Mouse (Mus musculus) spleen, postnatal 0 days (tissue): Measurements from ENCODE around the gene Mesp1. TPM values are rescaled to one million over a fixed set of nuclear protein-coding genes. Genes with fewer than 3 reads are reported as not detected.

Source experiments
- polyA plus RNA-seq: library from polyadenylated mRNA; unstranded; fragments of >200 nt; fragmentation: Nextera tagmentation; extraction: Ambion mirVana; gene quantifications from 2 replicates; pipeline ENCODE4 v1.2.1, GENCODE M21; 2015

The Mesp1 gene
- polyA plus RNA-seq, result not detected in 2 replicates

GRCm38 (mm10) chr7:79793688-79794087, at the start of gene Mesp1:
Gene Mesp1 (minus strand): TSS chr7:79793788.

GRCm38 (mm10) chr7:79810611-79811506, 17.3 kb upstream of the Mesp1 start, which contains the start of gene Mesp2:
Gene Mesp2 (plus strand): TSS chr7:79810727.

GRCm38 (mm10) chr7:79742659-79743536, 50.7 kb downstream of the Mesp1 start, which contains the start of the genes Pex11a and Wdr93:
Gene Pex11a (minus strand): TSS chr7:79743131.
Gene Wdr93 (plus strand): TSS chr7:79743163.

Other genes with a start within 250 kb of the Mesp1 start
- 0.25 and 0.34 TPM in 2 replicates for gene Rhcg, start 176.1 kb downstream of the Mesp1 start, polyA plus RNA-seq
- gene Ticrr, start 133.6 kb downstream of the Mesp1 start, polyA plus RNA-seq, result 7.7 and 8.4 TPM in 2 replicates
- gene Kif7, start 78.1 kb downstream of the Mesp1 start, polyA plus RNA-seq, result 0.60 and 1.1 TPM in 2 replicates
- gene Plin1, start 60.9 kb downstream of the Mesp1 start, polyA plus RNA-seq, result 0.06 TPM in 1 of 2 replicates, not detected in the other
- 2.5 and 4.8 TPM in 2 replicates for gene Pex11a, start 50.7 kb downstream of the Mesp1 start, polyA plus RNA-seq
- not detected in 2 replicates for gene Wdr93, start 50.6 kb downstream of the Mesp1 start, polyA plus RNA-seq
- 0.06 and 0.49 TPM in 2 replicates for gene Mesp2, start 16.9 kb upstream of the Mesp1 start, polyA plus RNA-seq
- gene Anpep, start 67.3 kb upstream of the Mesp1 start, polyA plus RNA-seq, result 5.6 and 5.8 TPM in 2 replicates
- 10.5 and 11.7 TPM in 2 replicates for gene Ap3s2, start 126.9 kb upstream of the Mesp1 start, polyA plus RNA-seq
- gene Arpin, start 141.6 kb upstream of the Mesp1 start, polyA plus RNA-seq, result 4.0 and 4.9 TPM in 2 replicates
- gene Zfp710, start 231.0 kb upstream of the Mesp1 start, polyA plus RNA-seq, result 6.9 and 8.5 TPM in 2 replicates